Mouse (Mus musculus): Measurements from ENCODE around the gene Fam205c.

Fam205c gene

DNA sequence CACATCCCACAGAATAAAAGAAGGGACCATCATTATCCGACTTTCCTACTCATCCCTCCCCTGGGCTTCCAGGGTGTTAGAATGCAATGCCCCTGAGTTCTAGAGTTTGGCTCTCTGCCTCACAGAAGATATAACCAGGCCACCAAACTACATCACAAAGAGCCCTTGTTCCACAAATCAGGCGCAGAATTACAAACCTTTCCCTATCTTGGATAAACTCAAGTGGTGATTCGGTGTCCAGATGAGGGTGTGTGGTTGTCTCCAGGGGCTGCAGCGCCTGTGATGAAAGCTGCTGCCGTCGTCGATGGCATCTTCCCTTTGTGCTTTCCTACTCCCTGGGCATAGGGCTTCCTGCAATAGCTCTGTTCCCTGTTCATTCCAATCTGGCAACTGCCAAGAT, at the start of gene Fam205c:
Gene Fam205c (minus strand): TSS at position 101 of the 400 bp plus-strand sequence.
- no peak for DNase-seq

DNA sequence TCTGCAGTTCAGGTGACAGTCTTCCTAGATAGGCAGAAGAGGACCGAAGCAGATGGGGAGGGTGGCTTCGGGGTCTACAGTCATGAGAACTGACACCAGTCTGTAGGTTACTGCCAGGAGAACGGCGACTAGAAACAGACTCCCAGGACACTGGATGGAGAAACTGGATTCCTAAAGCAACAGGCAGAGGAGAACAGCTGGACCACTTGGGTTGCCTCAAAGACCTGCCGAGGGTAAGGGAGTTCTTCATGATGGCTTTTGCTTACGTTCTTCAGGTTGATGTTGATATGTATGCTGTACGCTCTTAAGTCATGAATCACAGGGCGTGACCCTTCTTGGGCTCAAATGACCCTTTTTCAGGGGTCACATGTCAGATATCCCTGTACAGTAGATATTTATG, 48.4 kb upstream of the Fam205c start:
- DNase-seq, result no peak

DNA sequence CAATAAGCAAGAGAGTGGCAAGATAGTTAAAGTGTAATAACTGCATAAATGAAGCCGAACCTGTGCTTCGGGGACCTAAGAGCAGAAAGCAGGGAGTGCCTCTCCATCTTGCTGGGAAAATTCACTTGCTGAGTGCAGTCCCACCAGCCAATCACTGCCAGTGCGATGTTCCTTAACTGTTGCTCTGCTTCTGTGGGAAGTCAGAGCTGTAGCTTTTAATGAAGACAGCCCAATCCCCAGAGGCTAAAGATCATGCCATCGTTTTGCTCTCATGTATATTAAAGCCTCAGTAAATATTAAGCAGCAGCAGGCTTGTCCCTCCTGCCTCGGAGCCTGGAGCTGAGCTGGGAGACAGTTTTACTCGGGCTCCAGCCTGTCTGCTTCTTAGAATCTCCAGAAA, 48.0 kb upstream of the Fam205c start:
- peak; percentile 22 for DNase-seq

DNA sequence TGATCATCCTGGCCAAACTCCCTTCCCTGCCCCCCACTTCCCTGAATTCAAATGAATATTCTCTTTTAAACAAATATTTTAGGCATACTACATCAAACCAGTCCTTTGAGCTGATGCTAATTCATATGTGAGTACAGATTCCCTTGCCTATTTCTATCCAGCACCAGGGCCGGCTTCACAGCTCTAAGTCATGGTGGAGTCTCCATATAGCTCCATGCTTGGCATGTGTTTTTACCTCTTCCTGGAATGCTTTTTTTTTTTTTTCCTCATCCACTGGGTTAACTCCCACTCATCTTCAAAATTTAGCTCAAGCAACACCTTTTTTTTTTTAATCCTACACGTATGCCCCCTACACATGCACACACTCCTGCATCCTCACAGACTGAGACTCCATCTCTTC, 47.5 kb upstream of the Fam205c start:
- peak; percentile 43 for DNase-seq

DNA sequence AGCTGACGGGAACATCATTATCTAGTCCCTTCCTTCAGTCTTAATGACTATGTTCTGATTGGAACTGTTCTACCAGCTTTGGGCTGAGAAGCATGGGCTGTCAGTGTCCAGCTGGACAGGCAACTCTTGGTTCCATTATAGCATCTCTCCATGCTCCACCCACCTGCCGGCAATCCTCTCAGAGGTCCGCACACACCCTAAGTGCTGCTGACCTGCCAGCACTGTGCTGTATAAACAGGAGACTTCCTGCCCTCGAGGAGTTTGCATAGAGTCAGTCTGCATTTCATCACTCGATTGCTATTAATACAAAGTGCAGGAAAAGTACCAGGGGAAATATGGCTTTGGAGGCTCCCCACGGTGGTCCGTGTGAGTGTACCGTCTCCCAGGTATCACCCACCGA, 46.7 kb upstream of the Fam205c start:
- peak; percentile 13 for DNase-seq

DNA sequence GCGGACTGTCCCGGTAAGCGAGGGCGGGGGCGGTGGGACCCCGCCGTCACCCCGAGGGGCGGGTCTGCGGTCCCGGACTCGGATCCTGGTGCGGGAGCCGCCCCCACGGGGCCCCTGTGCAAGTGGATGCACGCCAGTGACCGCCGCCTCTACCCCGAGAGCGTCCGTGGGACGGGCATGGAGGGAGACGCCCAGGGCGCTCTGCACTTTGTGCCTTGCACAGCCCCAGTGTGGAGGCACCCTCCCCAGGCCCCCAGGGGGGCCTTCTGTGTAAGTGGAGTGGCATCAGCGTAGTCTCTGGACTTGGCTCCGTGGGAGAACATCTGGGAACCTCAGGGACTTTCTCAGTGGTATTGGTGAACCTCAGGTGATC, 43.4 kb upstream of the Fam205c start:
- DNase-seq, result peak; percentile 52

DNA sequence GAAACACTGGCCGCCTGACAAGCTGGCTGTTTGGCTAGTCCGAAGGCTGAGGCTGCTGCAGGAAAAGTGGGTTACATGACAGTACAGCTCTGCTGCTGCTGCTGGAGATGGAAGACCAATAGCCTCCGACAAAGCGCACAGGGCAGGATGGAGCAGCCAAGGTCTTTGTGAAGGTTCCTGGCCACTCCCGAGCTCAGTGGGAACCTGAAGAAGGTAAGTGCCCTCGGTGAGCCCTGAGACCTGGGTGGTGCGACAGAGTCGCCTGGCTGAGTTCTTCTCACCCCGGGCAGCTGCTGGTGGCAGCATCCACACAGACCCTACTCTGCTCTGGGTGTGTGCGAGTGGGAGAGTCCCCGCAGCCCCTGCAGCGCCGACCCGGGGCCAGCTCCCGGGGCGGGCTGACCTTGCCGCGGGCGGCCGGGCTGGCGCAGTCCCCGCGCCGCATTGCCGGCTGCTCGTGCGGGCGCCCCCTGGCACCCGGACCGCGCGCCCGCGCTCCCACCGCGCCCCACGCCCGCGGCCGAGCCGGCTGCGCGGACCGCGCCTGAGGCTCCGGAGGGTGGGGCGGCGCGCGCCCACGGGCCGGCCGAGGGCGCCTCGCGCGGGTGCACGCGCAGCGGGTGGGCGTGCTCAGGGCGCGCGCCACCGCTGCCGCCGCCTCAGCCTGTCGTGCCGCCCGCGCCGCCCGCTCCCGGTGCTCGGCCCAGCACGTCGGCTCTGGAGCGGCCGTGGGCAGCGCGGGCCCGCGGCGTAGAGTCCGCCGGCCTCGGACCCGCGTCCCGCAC, 42.8 kb upstream of the Fam205c start, which contains the start of gene Phf24:
Gene Phf24 (plus strand): TSS at position 44 of the 785 bp plus-strand sequence.
- peak; percentile 66 for DNase-seq

DNA sequence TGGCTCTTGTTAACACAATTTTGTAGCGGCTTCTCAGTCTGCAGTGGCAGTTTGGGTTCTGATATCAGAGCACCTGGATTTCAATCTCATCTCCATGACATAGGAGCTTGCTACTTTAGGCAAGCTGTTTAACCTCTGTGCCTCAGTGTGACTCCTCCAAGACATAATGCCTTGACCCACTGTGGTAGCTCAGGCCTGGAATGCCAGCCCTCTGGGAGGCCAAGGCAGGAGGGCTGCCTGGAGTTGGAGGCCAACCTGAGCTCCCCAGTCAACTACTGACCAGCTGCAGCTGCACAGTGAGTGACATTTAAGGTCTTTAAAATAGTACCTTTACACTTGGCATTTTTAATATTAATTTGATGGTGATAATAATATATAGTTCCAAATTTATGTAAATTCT, 41.9 kb upstream of the Fam205c start:
- DNase-seq, result no peak

DNA sequence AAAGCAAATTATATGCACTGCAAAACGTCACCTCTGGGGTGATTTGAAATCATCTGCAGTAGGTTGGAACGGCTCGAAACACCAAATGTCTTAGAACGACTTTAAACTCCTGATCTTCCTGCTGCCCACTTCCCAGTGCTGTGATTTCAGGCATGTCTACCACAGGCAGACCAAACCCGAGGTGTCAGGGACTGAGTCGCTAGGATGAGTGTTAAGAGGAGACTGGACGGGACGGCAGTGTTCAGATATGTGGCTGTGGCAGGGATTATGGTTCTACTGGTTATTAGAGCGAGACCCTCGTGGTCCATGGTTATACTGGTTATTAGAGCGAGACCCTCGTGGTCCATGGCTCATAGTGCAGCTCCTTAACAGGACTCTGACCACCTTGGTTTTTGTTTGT, 41.3 kb upstream of the Fam205c start:
- DNase-seq, result no peak

DNA sequence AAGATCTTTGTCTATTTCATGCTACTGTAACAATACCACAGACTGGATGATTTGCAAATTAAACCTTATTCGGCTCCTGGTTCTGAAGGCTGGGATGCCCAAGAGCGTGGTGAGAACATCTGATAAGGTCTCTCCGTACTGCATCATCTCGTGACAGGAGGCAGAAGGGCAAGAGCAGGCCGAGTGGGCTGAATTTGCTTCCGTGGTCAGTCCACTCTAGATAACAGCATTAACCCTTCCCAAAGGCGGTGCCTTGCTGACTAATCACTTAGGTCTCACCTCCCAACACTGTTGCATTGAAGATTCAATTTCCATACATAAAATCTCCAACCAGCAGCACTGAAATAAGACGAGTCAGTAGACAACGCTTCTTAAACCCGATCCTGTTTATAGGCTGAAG, 39.4 kb upstream of the Fam205c start:
- DNase-seq, result no peak

DNA sequence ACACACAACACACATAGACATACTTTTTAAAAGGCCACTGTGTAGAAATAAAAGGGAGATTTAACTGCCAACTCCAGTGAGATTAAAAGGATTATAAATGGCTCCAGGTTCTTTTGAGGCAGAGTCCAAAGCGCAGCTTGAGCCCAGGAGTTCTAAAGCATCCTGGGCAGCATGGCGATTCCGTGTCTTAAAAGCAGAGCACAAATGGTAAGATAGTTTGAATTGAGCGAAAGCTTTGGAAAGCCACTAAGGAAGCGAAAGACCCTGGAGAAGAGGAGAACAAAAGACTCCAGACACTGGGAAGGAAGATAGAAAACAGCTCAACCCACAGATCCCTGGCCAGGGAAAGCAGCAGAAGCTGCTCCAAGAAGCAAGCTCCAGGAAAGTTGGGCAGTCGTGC, 30.9 kb upstream of the Fam205c start:
- DNase-seq, result no peak

DNA sequence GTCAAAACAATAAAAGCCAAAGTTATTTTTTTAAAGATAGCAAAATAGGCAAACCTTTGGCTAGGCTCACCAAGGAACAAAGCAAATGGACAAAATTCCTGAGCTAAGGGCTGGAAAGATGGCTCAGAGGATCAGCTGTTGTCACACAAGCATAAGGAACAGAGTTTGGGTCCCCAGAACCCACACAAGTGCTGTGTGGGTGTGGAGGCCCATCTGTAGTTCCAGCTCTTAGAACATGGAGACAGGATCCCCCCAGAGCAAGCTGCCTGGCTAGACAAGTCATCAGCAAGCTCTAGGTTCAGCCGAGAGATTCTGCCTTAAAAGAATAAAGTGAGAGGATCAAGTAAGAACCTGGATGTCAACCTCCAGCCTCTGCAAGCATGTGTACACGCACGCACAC, 30.5 kb upstream of the Fam205c start:
- no peak for DNase-seq

DNA sequence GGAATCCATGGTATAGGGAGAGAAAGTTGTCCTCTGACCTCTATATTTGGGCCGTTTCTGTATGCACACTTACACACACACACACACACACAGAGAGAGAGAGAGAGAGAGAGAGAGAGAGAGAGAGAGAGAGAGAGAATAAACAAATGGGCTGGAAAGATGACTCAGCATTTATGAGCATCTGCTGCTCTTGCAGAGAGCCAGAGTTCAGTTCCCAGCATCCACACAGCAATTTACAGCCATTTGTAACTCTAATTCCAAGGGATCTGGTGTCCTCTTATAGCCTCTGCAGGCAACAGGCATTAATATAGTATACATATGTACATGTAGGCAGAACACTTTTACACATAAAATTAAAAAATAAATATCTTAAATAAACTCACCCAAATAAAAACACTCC, 29.9 kb upstream of the Fam205c start:
- no peak for DNase-seq

DNA sequence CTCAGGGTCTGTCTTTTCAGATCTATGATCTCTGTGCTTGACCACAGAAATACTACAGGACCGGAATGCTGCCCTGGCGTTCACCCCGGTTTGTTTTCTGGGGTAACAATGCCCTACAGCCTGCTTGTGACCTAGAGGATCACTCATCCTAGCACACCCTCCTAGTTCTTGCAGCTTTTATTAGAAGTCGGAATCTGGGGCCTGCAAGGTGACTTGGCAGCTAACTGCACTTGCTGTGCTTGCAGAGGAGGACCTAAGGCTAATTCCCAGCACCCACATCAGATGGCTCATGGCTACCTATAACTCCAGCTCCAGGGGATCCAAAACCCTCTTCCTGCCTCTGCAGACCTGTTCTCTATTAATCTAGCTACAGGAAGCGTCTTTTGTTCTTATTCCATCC, 28.7 kb upstream of the Fam205c start:
- no peak for DNase-seq

DNA sequence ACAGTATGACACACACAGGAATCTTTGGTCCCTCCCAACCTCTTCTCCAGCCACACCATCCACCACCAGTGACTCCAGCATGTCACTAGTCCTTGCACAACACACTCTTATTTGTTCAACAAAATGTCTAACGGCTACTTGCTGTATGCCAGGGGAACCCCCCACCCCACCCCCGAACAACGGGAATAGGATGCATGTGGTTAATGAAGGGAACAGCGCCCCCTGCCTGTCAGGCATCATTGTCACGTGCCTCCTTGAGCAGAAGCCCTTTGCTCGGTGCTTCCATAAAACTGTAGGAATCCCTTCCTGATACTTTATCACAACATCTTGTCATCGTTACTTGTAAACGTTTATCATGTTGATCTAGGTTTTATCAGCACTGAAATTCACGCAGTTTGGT, 28.1 kb upstream of the Fam205c start:
- no peak for DNase-seq

DNA sequence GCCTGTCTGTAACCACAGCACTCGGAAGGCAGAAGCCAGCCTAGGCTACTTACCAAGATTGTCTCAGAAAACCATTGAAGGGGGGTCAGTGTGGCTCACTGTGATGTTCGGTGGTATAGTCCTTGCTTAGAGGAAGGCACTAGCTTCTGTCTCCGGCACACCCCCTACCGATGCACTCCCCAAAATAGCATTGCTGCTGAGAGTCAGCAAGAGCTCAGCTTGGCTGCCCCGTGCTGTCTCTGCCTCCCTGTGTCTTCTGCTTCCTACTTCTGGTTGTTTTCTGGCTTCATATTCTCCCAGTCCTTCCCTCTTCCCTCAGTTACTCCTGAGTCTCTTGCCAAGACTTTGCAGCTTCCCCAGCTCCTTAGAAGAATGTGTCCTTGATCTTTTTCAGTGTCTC, 26.8 kb upstream of the Fam205c start:
- DNase-seq, result no peak

DNA sequence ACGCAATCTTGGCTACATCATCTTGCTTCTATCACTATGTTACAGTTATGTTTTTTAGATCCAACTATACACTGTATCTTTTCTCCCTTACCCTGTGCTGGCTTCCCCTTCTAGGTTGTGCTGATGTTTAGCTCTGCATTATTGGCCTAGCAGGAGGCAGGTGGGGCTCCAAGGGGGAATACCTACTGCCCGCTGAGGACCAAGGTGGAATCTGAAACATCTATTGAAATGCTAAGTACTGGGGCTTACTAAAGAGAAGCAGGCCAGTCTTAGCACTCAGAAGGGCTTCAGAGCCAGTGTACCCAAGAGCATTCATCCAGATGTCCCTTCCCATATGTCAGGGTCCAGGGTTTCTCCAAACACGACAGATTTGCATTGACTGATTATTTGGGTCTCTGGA, 24.9 kb upstream of the Fam205c start:
- DNase-seq, result no peak

DNA sequence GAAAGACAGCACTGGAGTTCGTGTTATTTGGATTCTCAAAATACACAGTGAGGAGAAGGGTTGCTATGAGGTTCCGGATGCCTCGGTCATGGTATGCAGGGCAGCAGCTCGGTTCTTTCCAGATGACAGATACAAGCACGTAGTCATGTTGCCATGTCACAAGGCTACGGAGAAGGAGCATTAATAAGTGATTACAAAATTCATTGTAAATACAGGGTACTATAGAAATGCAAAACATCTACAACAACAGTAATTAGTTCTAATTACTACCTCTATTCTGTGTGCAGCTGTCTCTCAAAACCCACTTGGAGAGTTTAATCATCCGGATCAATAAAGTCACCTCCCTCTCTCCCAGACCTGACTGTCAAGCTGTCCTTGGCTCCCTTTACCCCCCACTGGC, 21.1 kb upstream of the Fam205c start:
- no peak for DNase-seq

DNA sequence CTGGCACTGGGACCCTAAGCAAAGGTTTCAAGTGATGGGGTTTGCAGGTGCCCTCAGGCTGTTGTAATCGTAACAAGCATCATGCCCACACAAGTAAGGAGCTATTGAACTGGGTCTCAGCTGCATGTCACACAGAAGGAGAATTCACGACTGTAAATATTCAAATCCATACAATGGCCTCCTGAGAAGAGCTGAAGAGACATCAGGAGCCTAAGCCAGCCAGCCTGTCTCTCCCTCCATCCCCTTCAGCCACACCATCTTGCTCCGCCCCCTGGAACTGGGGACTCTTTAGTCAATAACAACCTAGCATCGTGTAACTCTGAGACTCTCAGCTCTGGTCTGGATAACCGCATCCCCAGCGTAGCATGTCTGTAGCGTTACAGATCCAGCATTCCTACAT, 17.1 kb upstream of the Fam205c start:
- DNase-seq, result no peak

DNA sequence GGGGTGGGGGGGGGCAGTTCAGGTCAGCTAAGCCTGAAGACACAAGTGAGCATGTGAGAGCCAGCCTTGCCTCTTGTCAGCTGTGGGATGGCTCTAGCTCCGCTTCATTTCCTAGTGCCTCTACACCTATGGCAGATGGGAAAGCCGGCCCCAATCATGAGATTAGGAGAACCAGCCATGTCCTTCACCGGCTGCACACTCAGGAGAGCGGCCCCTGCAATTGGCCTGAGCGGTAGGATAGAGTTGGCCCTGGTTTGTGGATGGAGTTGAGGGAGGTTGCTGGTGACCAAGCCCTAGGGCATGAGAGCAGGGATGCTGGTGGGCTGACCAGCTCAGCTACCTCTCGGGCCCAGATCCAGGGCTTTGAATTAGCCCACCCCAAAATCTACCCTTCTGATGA, 14.8 kb upstream of the Fam205c start:
- DNase-seq, result no peak

DNA sequence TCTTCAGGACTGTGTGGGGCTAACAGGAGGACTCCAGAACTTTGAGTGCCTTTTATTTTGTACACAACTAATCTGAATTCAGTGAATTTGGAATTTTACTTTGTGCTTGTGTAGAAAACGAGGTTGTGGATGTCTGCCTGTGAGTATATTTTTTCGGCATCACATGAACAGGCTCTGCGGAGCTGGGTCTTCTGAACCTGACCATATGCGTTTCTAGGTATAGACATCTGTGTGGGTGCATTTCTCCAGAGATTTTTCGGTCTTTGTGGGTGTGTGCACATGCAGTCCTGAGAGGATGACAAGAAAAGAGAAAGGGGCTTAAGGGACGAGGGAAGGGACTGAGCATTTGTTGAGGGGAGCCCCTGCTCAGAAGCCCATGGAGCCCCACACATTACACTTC, 12.9 kb upstream of the Fam205c start:
- DNase-seq, result peak; percentile 31

DNA sequence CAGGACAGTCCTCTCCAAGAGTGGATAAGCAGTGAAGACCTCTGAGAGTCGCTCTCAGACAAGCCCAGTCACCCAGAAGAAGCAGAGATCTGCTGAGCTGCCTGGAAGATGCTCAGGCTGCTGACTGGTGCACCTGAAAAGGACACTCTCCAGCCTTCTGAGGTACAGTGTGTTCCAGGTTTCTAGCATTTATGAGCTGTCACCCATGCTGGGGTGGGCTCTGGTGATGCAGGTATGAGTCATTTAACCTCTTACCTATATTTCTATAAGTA, 6.6 kb upstream of the Fam205c start:
- no peak for DNase-seq

DNA sequence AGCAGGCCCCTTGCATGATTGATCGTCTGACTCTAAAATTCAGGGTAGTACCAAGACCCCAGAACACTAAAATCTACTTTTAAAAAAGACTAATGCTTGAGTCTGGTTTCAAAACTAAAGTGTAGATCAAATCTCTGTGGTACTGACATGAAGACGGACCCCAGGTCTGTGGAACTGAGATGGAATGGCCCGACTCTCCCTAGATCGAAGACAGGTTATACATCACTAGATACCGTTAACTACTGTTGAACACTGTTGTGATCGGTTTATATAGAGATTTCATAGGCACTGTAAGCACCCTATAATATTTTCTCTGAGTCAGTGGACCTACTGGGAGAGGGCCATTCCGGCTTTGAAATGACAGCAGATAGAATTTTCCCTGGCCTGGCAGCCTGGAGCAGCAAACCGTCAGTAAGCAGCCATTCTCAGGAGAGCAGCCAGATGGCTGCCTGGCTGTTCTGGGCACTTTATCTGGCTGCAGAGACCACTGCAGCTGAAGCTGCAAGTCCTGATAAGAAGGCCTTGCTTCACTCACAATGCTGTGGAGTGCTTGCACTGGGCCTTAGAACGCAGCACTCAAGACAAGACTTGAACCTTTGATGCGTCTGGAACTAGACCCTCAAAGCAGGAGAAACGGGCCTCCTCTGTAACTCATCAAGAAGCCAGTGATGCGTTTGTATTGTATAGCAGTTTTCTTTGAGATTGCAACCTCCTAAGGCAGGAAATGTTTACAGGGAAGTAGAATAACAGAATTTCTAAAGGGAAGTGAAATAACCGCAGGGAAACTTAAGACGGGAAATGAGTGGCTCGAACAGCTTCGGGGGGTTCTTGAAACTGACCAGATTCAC, 6.0 kb upstream of the Fam205c start:
- DNase-seq, result no peak

DNA sequence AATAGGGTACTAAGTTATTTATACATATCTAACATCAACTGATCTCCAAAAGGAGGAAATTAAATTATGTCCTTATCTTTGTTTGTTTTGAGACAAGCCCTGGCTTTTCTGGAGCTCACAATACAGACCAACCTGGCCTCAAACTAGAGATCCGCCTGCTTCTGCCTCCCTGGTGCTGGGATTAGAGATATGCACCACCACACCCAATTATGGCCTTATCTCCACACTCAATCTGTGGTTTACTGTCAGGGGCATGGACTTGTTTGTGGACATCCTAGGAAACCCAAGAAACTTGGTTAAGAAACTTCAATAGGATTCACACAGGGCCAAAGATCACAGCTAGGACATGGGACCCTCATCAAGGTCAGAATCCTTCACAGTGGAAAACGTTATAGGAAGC, 3.6 kb upstream of the Fam205c start:
- no peak for DNase-seq

Measured in right cerebral cortex, postnatal 25 days (tissue).